Mouse (Mus musculus) testis, adult 2 months (tissue): ENCODE data around the gene Paqr8.

Experiments
- CTCF ChIP-seq: fragments of 200-500 bp; IDR thresholded peaks from 2 replicates; pipeline ENCODE4 v1.5.1; 2012; ENCODE audit warnings: low read depth, mild to moderate bottlenecking, inconsistent platforms, low read length, moderate library complexity; ENCODE audit not compliant: control insufficient read depth, insufficient read depth, insufficient replicate concordance
- POLR2A ChIP-seq: fragments of 200-500 bp; IDR thresholded peaks from 2 replicates; pipeline ENCODE4 v1.6.1; 2012; ENCODE audit warnings: low read depth, mild to moderate bottlenecking, inconsistent platforms, low read length, moderate library complexity; ENCODE audit not compliant: control insufficient read depth

DNA sequence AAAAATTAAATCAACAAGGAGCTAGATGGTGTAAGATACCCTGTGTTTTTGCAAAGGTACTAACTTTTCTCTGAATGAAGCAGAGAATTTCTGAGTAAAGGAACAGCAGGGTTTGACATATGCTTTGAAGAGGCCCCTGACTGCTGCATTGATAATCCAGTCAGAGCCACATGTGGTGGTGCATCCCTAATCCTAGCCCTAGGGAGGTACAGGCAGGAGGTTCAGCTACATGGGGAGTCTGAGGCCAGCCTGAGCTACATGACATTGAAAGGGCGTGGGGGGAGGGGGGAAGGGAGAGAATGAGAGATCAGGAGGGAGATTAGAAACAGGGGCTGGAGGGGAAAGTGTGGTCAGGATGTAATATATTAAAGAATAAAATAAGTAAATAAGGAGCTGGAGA lies 90.1 kb downstream of the Paqr8 start:
- no peak for TF ChIP-seq CTCF
- no peak for TF ChIP-seq POLR2A
